Mouse (Mus musculus) lung, postnatal 10 days (tissue): ENCODE data around the gene Eml4.

Experiments
- DNase-seq: peaks from one replicate; pipeline ENCODE4 v3.0.0; 2021

Gene Eml4

DNA sequence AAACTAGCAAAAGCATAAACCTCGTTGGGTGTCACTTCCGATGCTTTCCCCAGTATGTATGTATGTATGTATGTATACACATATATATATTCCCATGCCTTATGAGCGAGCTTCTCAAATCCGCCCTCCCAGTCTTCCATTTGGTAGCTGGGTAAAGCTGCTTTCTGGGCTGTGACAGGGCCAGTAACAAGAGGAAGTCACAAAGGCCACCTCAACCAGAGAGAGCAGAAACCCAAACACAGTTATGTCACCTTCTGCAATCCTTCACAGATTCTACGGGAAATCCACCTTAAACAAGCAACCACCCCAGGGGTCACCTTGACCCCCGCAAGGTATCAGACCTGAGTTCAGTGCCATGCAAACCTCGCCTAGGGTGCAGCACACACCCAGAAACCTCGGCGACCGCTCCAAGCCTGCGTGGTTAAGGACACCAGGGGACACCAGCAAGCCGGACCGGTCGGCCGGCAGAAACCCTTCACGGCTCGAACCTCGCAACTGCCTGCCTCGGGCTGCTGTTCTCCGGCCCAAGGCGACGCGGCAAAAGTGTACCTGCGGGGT, 163.0 kb downstream of the Eml4 start:
- no peak for DNase-seq

DNA sequence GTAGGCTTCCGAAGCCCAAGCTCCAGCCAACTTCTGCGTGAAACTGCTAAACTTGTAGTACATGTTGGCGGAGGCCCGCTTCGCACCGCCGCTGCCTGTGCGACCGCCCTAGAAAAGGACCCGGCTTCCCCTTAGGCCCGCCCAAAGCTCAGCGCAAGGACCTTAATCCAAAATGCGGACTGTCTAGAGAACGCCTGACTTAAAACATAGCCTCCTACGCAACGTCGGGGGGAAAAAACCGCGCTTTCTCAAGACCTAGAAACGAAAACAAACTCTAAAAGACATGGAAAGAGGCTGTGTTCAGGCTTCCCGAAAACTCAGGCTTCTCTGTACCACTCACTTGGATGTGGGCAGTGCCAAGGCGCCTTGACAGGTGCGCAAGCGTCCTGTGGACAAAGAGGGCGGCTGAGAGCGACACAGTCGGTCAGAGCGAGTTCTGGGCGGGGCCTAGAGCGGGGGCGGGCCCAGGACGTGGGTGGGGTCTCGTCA, 163.5 kb downstream of the Eml4 start:
- DNase-seq: peak; percentile 94

DNA sequence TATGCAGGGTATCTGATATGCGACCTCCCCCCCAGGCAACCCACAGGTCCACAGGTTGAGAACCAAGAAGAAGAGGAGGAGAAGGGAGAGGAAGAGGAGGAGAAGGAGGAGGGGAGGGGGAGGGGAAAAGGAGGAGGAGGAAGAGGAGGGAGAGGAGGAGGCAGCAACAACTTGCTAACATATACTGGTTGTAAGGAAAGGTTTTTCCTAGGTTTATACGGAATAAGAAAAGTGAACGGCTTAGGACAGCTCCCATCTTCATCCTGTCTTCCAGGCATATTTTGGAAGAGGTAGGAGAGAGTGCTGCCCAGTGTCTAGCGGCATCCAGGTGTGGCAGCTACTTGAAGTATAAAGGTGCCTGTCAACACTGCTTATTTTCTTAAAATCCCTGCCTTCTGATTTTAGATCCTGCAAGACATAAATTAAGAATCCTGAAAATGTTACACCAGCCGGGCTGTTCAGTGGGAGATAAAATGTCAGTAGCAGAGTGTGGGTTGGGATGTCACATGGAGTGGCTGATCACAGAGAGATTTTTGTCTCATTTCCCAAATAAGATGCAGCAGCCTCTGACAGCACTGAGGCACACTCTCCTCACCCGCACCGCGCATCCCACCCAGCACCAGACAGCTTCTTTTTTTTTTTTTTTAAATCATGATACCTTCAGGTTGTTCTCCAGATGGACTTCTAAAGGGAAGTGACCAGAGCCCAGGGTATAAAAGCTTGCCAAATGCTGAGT, 166.7 kb downstream of the Eml4 start, which contains the start of gene Cox7a2l:
TSS of gene Cox7a2l (minus strand) at position 51 of the 736 bp plus-strand sequence.
- no peak for DNase-seq

DNA sequence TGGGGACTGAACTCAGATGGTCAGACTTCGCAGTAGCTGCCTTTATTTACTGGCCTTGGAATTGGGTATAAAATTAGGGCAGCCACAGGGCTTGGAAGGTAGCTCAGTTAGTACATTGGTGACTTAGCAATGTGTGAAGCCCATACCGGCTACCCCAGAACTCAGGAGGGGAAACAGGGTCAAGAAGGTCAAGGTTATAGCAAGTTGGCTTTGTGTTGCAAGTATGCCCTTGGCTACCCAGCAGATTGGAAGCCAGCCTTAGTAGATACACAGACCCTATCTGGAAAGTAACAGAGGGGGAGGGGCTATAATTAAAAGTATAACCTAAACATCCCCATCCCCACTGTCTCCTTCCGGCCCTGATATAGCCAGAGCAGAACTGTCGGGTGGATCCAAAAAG, 171.2 kb downstream of the Eml4 start:
- no peak for DNase-seq

DNA sequence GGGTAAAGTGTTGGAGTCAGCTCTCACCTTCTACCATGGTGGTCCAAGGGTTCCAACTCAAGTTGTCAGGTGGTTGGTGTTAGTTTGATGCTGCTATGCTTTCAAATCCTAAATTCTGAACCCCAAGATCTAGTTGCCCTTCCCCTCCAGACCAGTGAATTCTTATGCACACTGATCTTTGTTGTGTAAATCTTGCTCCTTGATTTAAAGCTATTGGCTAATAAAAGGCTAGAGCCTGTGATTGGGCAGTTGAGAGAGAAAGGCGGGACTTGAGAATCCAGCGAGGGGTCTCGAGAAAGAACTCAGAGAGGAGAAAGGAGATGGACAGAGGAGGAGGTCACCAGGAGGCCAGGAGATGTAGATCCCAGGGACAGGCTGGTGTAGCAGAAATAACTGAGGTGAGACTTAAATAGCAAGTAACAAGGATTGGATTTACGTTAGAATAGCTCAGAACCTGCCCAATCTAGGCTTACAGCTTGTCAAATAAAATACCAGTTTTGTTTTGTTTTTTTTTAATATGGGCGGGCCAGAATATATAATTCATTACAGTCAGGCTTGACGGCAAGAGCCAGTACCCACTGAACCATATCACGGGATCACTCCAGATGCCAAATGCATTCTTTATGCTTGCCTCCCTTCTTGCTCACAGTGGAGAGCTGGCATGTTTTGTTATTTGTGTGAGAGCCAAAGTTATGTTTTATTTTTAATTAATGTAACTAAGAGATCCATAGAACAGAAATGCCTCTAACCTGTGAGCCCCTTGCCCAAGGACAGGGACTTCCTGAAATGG, 172.1 kb downstream of the Eml4 start:
- no peak for DNase-seq

DNA sequence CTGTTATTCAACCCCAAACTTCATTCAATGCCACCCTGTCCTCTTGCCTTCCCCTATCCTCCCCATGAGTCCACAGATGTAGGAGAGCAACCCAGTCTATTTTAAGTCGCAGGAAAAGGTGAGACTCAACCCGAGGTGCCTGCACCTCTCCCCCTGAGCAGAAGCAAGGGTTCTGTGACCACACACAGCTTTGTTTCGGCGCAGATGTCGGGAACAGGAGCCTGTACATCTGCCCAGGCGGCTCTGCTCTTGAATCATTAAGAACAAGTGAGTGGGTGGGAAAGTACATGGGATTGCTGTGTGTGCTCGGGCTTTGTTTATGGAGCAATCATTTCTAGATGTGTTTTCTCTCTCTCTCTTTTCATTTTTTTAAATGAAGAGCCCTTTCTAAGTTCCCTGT, 174.0 kb downstream of the Eml4 start:
- no peak for DNase-seq

DNA sequence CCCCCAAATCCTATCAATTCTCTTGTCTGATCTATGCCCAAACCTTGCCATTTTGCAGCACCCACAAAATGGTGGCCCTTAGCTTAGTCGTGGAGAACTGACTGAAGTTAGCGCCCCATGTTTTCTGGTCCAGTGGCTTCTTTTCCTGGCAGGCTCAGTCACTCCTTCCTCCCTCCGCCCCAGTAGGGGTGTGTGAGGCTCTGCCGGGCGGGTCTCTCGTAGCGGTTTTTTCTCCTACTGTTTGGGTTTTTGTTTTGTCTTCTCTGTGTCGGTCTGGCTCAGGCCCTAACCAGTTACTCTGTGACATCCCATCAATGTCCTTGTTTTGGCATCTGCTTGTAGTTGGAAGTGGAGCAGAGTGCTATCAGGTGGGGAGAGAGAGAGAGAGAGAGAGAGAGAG, 174.9 kb downstream of the Eml4 start:
- peak; percentile 12 for DNase-seq

DNA sequence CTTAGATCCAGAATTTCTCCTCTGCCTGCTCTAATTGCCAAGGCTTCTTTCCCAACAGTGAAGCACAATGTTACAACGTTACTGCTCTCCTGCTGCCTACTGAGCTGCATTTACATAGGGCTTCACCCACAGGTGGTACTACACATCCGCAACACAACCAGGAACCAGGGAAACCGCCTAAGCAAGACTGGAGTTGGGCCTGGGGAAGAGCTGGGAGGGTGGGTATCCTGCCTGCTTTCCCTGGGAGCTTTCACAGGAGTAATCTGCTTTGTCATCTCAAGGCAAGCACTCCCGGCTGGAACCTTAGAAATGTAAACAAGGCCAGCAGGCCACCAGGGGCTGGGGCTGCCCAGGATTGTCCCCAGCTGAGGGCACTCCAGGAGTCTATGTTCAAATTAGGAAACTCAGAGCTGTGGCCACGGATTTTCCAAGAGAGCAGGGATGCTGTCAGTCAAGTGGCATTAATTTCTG, 175.4 kb downstream of the Eml4 start:
- DNase-seq: peak; percentile 17

DNA sequence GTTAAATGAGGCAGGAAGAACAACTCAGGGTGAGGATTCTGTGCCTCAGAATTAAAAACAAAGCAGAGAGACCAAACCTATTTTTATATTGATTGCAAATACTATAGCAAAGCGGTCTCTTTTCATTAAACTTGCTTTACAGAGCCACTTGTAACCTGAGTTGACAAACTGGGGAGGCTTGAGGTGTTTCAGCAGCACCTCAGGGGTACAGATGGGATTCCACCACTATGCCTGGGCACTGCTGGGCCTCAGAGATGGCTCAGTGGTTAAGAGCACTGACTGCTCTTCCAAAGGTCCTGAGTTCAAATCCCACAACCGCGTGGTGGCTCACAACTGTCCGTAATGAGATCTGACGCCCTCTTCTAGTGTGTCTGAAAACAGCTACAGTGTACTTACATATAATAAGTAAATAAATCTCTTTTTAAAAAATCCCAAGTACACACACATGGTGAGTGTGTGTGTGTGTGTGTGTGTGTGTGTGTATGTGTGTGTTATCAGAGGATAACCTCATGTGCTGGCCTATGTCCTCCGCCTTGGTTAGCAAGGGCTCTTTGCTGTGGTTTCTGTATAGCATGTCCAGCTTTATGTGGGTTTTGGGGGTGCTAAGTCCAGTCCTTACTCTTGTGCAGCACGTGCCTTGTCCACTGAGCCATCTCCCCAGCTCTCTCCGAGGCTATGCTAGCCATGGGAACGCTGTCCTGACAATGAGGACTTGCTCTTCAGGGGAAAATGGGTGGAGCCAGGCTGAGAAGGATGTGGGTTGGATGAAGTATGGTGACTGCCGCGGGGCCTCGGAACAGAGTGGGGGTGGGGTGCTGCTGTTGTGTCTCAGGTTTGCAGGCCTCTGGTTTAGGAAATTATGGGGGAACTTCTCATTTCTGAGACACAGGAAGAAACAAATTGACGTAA, 176.1 kb downstream of the Eml4 start:
- DNase-seq: peak; percentile 80

DNA sequence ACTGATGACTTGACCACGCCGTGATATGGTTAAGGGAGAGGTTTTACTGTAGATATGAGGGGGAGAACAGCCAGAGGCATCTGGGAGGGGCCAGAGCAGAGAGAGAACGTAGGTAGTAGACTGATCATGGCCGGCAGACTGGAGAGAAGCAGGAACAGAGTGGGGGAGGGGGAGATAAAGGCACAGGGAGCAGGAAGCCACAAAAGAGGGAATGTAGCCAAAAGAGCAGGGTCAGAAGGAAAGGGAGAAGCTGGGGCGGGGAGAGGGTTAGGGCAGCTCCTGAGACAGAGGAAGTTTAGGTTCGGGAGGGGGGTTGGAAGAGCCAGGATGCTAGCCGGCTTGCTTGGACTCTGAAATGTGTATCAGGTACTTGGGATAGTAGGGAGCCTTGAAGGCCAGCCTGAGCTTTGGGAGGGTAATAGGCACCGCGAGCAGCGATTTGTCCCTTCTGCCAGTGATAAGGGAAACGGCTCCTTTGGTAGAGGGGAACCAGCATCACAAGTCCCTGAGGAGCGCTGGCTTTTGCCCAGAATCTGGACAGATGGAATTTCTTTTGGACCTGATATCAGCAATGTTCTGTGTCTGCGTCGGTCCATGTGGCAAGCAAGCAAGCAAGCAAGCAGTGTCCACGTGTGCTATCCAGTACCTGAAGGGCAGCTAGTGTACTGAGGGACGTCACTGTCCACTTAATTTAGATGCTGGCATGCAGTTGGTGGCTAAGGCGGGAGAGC, 177.1 kb downstream of the Eml4 start:
- peak; percentile 80 for DNase-seq
